Comparison of ENCODE assay signal across 7 mouse cellular contexts in the genomic region with DNA sequence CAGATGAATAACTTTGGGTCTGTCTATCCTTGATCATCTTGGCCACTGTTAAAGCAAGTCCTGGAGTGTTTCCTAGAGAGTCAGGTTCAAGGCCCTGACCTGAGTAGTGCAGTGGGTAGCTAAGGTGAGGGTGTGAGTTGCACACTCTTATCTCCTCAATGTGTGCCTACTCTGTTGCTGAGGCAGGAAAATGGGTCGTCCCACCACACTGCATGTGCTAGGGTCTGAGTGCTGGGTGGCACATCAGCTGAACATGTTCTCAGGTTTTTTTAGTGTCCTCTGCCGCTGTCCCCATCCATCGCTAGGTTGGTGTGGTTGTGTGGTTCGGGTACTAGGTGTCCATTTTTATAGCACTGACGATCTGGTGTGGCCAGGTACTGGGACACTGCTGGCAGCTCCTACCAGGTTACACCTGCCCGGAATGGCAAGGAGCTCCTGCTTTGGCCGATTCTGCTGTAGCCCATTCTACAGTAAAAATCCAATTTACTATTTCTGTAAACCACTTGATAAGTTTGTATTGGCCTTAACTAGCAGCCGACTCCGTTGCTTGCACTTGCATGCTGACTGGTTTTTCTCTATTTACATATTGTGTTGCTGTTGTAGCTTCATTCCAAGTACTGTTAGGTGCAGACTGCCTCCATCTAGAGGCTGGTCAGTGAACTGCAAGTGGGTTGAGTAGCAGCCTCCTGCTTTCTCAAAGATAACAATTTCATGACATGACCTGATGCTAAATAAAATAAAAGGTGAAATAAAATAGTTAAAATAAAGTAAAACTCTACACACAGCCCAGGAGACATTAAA.
DNase-seq lines count a peak whose midpoint lies in the region; TF ChIP-seq lines count a peak whose summit lies in the region.

No protein-coding gene starts in this region.

- TF ChIP-seq CTCF in E14TG2a.4 (conservative IDR thresholded peaks at IDR 0.05; ENCODE audit: low read length) = peak; percentile 100
- TF ChIP-seq CTCF in layer of hippocampus, adult 2 months (conservative IDR thresholded peaks at IDR 0.05) = peak; percentile 99; the same call in 1 of the 2 replicates

- no peaks in the 10 kb centered on the region for H3K27me3 ChIP-seq in E14TG2a.4 (ENCODE audit: insufficient read depth, low read length)
- no peaks in the 10 kb centered on the region for H3K27me3 ChIP-seq in embryonic facial prominence, embryonic 10.5 days (replicated peaks; ENCODE audit: low read depth, poor library complexity, severe bottlenecking)

- H3K27ac ChIP-seq in embryonic facial prominence, embryonic 10.5 days (replicated peaks) = no peak overlapping the region
- no peak overlapping the region for H3K27ac ChIP-seq in layer of hippocampus, adult 2 months

- no peaks in the 10 kb centered on the region for H3K9me3 ChIP-seq in E14TG2a.4 (ENCODE audit: low read length)
- no peaks in the 10 kb centered on the region for H3K9me3 ChIP-seq in embryonic facial prominence, embryonic 10.5 days

- peak overlapping the region; percentile 83 for H3K4me3 ChIP-seq in E14TG2a.4 (replicated peaks; ENCODE audit: low read length)
- no peak overlapping the region for H3K4me3 ChIP-seq in embryonic facial prominence, embryonic 10.5 days
- H3K4me3 ChIP-seq in layer of hippocampus, adult 2 months = no peak overlapping the region

- peaks cover 11% of the 10 kb centered on the region for H3K36me3 ChIP-seq in E14TG2a.4 (ENCODE audit: insufficient read depth, low read length)
- H3K36me3 ChIP-seq in embryonic facial prominence, embryonic 10.5 days (replicated peaks) = no peaks in the 10 kb centered on the region

- DNase-seq in adrenal gland, postnatal 10 days = peak; percentile 76
- peak; percentile 53 for DNase-seq in embryonic facial prominence, embryonic 10.5 days (ENCODE audit: low spot score)
- peak; percentile 49 to 72 for DNase-seq in heart, postnatal 36 days
- peak; percentile 46 to 74 for DNase-seq in layer of hippocampus, adult 2 months (ENCODE audit: low spot score in 2 of 2)
- DNase-seq in lung, postnatal 14 days = peak; percentile 72
- DNase-seq in right cerebral cortex, postnatal 25 days = peak; percentile 58

- intact Hi-C loops in heart, postnatal 36 days (cut with DNase I) = loop anchor here (2.0 to 10.0 kb wide), 4 partner anchors 106 to 558 kb away; no protein-coding TSS in a partner anchor

- 75% methylated on average over 9 of the region's 9 CpGs for WGBS in embryonic facial prominence, embryonic 10.5 days

- peaks cover 63% of the 10 kb centered on the region for H3K4me1 ChIP-seq in E14TG2a.4 (replicated peaks; ENCODE audit: low read depth, low read length)
- H3K4me1 ChIP-seq in embryonic facial prominence, embryonic 10.5 days = peaks cover 3% of the 10 kb centered on the region; the same call in 1 of the 2 replicates
